Mouse (Mus musculus): ENCODE results near the gene Ist1. TPM values are rescaled to one million over a fixed set of nuclear protein-coding genes. Genes with fewer than 3 reads are reported as not detected.

Ist1 gene
- polyA plus RNA-seq (2014; fragmentation: Illumina TruSeq; extraction: RNeasy Lipid Tissue Mini Kit (QIAGEN cat#74804); ENCODE audit: low replicate concordance) = 82.0 TPM

GRCm38 (mm10) chr8:109693146-109693900, at the start of gene Ist1:
Ist1 (minus strand) TSS chr8:109693260.

GRCm38 (mm10) chr8:109737237-109738048, 44.4 kb upstream of the Ist1 start, which contains the start of gene Atxn1l:
Atxn1l (minus strand) TSS chr8:109737739.

GRCm38 (mm10) chr8:109705320-109706075, 12.4 kb upstream of the Ist1 start, which contains the start of gene Zfp821:
Zfp821 (plus strand) TSS chr8:109705546.

Other genes with a start within 250 kb of the Ist1 start
- gene Pmfbp1, start 199.2 kb downstream of the Ist1 start, polyA plus RNA-seq (2014; fragmentation: Illumina TruSeq; extraction: RNeasy Lipid Tissue Mini Kit (QIAGEN cat#74804); ENCODE audit: low replicate concordance) = not detected
- 2.3 TPM for gene Dhx38, start 127.4 kb downstream of the Ist1 start, polyA plus RNA-seq (2014; fragmentation: Illumina TruSeq; extraction: RNeasy Lipid Tissue Mini Kit (QIAGEN cat#74804); ENCODE audit: low replicate concordance)
- gene Txnl4b, start 127.4 kb downstream of the Ist1 start, polyA plus RNA-seq (2014; fragmentation: Illumina TruSeq; extraction: RNeasy Lipid Tissue Mini Kit (QIAGEN cat#74804); ENCODE audit: low replicate concordance) = 13.7 TPM
- not detected for gene Hp, start 114.1 kb downstream of the Ist1 start, polyA plus RNA-seq (2014; fragmentation: Illumina TruSeq; extraction: RNeasy Lipid Tissue Mini Kit (QIAGEN cat#74804); ENCODE audit: low replicate concordance)
- gene Dhodh, start 84.6 kb downstream of the Ist1 start, polyA plus RNA-seq (2014; fragmentation: Illumina TruSeq; extraction: RNeasy Lipid Tissue Mini Kit (QIAGEN cat#74804); ENCODE audit: low replicate concordance) = 1.7 TPM
- gene Pkd1l3, start 78.7 kb downstream of the Ist1 start, polyA plus RNA-seq (2014; fragmentation: Illumina TruSeq; extraction: RNeasy Lipid Tissue Mini Kit (QIAGEN cat#74804); ENCODE audit: low replicate concordance) = not detected
- gene Zfp821, start 12.3 kb upstream of the Ist1 start, polyA plus RNA-seq (2014; fragmentation: Illumina TruSeq; extraction: RNeasy Lipid Tissue Mini Kit (QIAGEN cat#74804); ENCODE audit: low replicate concordance) = 0.74 TPM
- 9.9 TPM for gene Atxn1l, start 44.5 kb upstream of the Ist1 start, polyA plus RNA-seq (2014; fragmentation: Illumina TruSeq; extraction: RNeasy Lipid Tissue Mini Kit (QIAGEN cat#74804); ENCODE audit: low replicate concordance)
- 182 TPM for gene Ap1g1, start 85.3 kb upstream of the Ist1 start, polyA plus RNA-seq (2014; fragmentation: Illumina TruSeq; extraction: RNeasy Lipid Tissue Mini Kit (QIAGEN cat#74804); ENCODE audit: low replicate concordance)
- gene Phlpp2, start 175.3 kb upstream of the Ist1 start, polyA plus RNA-seq (2014; fragmentation: Illumina TruSeq; extraction: RNeasy Lipid Tissue Mini Kit (QIAGEN cat#74804); ENCODE audit: low replicate concordance) = 36.3 TPM

Data from small intestine, adult 10 weeks (tissue).